Mouse (Mus musculus): ENCODE data around the gene Vmn1r175. TPM values are rescaled to one million over a fixed set of nuclear protein-coding genes. Genes with fewer than 3 reads are reported as not detected.
"Not testable (repeated sequence)": the region's sequence is repeated elsewhere in the genome, so short reads cannot be mapped to it uniquely, and the experiment has no call there.

The Vmn1r175 gene
- total RNA-seq (2014; fragmentation: Nextera tagmentation) (not detected in 2 replicates), total RNA-seq (2017) (0.27 TPM in 1 of 2 replicates, not detected in the other), polyA plus RNA-seq (2012) (not detected in 2 replicates)

DNA sequence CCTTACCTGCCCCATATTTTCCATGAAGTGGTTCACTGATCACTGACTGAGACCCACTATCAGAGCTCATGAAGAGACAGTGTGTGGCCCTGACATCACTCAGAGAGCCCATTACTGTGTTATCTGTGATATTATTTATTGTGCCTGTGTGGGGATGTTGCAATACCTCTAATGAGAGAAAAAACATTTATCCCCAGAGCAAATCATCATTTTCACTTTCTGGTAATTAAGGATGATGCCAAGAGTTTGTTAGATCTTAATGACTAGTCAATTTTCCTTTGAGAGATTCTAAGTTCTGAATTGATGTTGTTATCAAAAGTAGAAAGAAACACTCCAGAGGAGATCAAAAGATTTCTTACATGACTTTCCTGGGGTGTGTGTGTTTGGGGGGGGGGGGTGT is at the start of gene Vmn1r175:
Gene Vmn1r175, minus strand, starts transcription at position 101 of the 400 bp plus-strand sequence.
- not testable (repeated sequence) for H3K27me3 ChIP-seq (ENCODE audit: insufficient read depth, low read length); H3K4me1 ChIP-seq (ENCODE audit: insufficient read depth, low read depth, low read length); DNase-seq (ENCODE audit: low spot score); H3K4me3 ChIP-seq (ENCODE audit: low read depth, low read length); H3K9me3 ChIP-seq (replicated peaks); H3K36me3 ChIP-seq (replicated peaks); ATAC-seq (ENCODE audit: extremely low read depth, insufficient number of reproducible peaks, low FRiP score, poor library complexity, severe bottlenecking)

- not testable (repeated sequence) for H3K4me1 ChIP-seq (ENCODE audit: insufficient read depth, low read depth, low read length); DNase-seq (ENCODE audit: low spot score); H3K9me3 ChIP-seq (replicated peaks); ATAC-seq (ENCODE audit: extremely low read depth, insufficient number of reproducible peaks, low FRiP score, poor library complexity, severe bottlenecking); H3K36me3 ChIP-seq (replicated peaks); H3K27me3 ChIP-seq (ENCODE audit: insufficient read depth, low read length); H3K4me3 ChIP-seq (ENCODE audit: low read depth, low read length)
Measured at GRCm38 (mm10) chr7:23837272-23837671, 26.8 kb upstream of the Vmn1r175 start, which contains the start of gene Vmn1r176. Gene Vmn1r176, minus strand, starts transcription at chr7:23837372.

DNA sequence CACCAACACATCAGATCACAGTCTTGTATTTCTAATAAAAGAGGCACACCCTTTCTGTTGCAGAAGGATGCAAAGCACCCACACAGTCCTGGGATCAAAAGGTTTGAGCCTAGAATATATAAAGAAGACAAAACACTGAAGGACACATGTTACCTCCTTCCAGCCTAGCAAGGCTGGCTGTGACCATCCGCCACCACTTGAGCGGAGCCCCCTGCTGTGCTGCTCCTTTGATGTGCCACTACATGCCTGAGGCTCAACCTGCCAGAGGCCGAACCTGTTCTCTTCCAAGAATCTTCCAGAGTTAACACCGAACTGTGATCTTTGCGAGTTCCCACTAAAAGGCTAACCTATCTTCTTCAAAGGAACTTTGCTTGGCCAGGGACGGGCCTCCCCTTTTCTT is 25.9 kb downstream of the Vmn1r175 start:
- DNase-seq (ENCODE audit: low spot score) (no peak), ATAC-seq (ENCODE audit: extremely low read depth, insufficient number of reproducible peaks, low FRiP score, poor library complexity, severe bottlenecking) (no peak)
- Histone ChIP-seq H3K4me1 (ENCODE audit: insufficient read depth, low read depth, low read length) (no peaks in the 10 kb centered on the region), H3K36me3 (replicated peaks) (no peaks in the 10 kb centered on the region), H3K9me3 (replicated peaks) (peaks cover 10% of the 10 kb centered on the region; the same call in 1 of the 2 replicates), H3K4me3 (ENCODE audit: low read depth, low read length) (no peak overlapping the region), H3K27me3 (ENCODE audit: insufficient read depth, low read length) (no peaks in the 10 kb centered on the region)
- TF ChIP-seq TAL1 (conservative IDR thresholded peaks at IDR 0.05; ENCODE audit: low read depth, low read length): no peak
- TF ChIP-seq GATA2 (IDR thresholded peaks at IDR 0.05; ENCODE audit: borderline replicate concordance, low read depth, low read length): no peak
- no peak for TF ChIP-seq CTCF (IDR thresholded peaks at IDR 0.05; ENCODE audit: low read depth, low read length)
- TF ChIP-seq POLR2AphosphoS5 (IDR thresholded peaks at IDR 0.05; ENCODE audit: insufficient replicate concordance, low read depth, low read length): no peak
- TF ChIP-seq GATA1 (IDR thresholded peaks at IDR 0.05; ENCODE audit: borderline replicate concordance, low read length): no peak

Other genes with a start within 250 kb of the Vmn1r175 start
- not detected in 2 replicates for gene Vmn1r169, start 235.1 kb downstream of the Vmn1r175 start, total RNA-seq (2014; fragmentation: Nextera tagmentation)
- 0.11 TPM in 1 of 2 replicates, not detected in the other for gene Vmn1r169, start 235.1 kb downstream of the Vmn1r175 start, total RNA-seq (2017)
- not detected in 2 replicates for gene Vmn1r169, start 235.1 kb downstream of the Vmn1r175 start, polyA plus RNA-seq (2012)
- not detected in 2 replicates for gene Vmn1r170, start 204.5 kb downstream of the Vmn1r175 start, total RNA-seq (2014; fragmentation: Nextera tagmentation)
- gene Vmn1r170, start 204.5 kb downstream of the Vmn1r175 start, total RNA-seq (2017): not detected in 2 replicates
- not detected in 2 replicates for gene Vmn1r170, start 204.5 kb downstream of the Vmn1r175 start, polyA plus RNA-seq (2012)
- not detected in 2 replicates for gene Vmn1r171, start 179.9 kb downstream of the Vmn1r175 start, total RNA-seq (2014; fragmentation: Nextera tagmentation)
- gene Vmn1r171, start 179.9 kb downstream of the Vmn1r175 start, total RNA-seq (2017): 0.23 TPM in 1 of 2 replicates, not detected in the other
- not detected in 2 replicates for gene Vmn1r171, start 179.9 kb downstream of the Vmn1r175 start, polyA plus RNA-seq (2012)
- gene Vmn1r172, start 152.3 kb downstream of the Vmn1r175 start, total RNA-seq (2014; fragmentation: Nextera tagmentation): not detected in 2 replicates
- 0.11 TPM in 1 of 2 replicates, not detected in the other for gene Vmn1r172, start 152.3 kb downstream of the Vmn1r175 start, total RNA-seq (2017)
- not detected in 2 replicates for gene Vmn1r172, start 152.3 kb downstream of the Vmn1r175 start, polyA plus RNA-seq (2012)
- gene Vmn1r173, start 109.9 kb downstream of the Vmn1r175 start, total RNA-seq (2014; fragmentation: Nextera tagmentation): not detected in 2 replicates
- 0.05 and 0.12 TPM in 2 replicates for gene Vmn1r173, start 109.9 kb downstream of the Vmn1r175 start, total RNA-seq (2017)
- gene Vmn1r173, start 109.9 kb downstream of the Vmn1r175 start, polyA plus RNA-seq (2012): not detected in 2 replicates
- gene Vmn1r174, start 58.4 kb downstream of the Vmn1r175 start, total RNA-seq (2014; fragmentation: Nextera tagmentation): not detected in 2 replicates
- 0.06 and 0.60 TPM in 2 replicates for gene Vmn1r174, start 58.4 kb downstream of the Vmn1r175 start, total RNA-seq (2017)
- not detected in 2 replicates for gene Vmn1r174, start 58.4 kb downstream of the Vmn1r175 start, polyA plus RNA-seq (2012)
- gene Vmn1r176, start 26.7 kb upstream of the Vmn1r175 start, total RNA-seq (2014; fragmentation: Nextera tagmentation): not detected in 2 replicates
- gene Vmn1r176, start 26.7 kb upstream of the Vmn1r175 start, total RNA-seq (2017): 0.05 TPM in 1 of 2 replicates, not detected in the other
- not detected in 2 replicates for gene Vmn1r176, start 26.7 kb upstream of the Vmn1r175 start, polyA plus RNA-seq (2012)
- gene Vmn1r177, start 55.8 kb upstream of the Vmn1r175 start, total RNA-seq (2014; fragmentation: Nextera tagmentation): not detected in 2 replicates
- gene Vmn1r177, start 55.8 kb upstream of the Vmn1r175 start, total RNA-seq (2017): not detected in 2 replicates
- gene Vmn1r177, start 55.8 kb upstream of the Vmn1r175 start, polyA plus RNA-seq (2012): not detected in 2 replicates
- not detected in 2 replicates for gene Vmn1r178, start 81.4 kb upstream of the Vmn1r175 start, total RNA-seq (2014; fragmentation: Nextera tagmentation)
- 0.17 TPM in 1 of 2 replicates, not detected in the other for gene Vmn1r178, start 81.4 kb upstream of the Vmn1r175 start, total RNA-seq (2017)
- gene Vmn1r178, start 81.4 kb upstream of the Vmn1r175 start, polyA plus RNA-seq (2012): not detected in 2 replicates
- gene Vmn1r179, start 116.3 kb upstream of the Vmn1r175 start, total RNA-seq (2014; fragmentation: Nextera tagmentation): not detected in 2 replicates
- 0.06 TPM in 1 of 2 replicates, not detected in the other for gene Vmn1r179, start 116.3 kb upstream of the Vmn1r175 start, total RNA-seq (2017)
- gene Vmn1r179, start 116.3 kb upstream of the Vmn1r175 start, polyA plus RNA-seq (2012): not detected in 2 replicates
- gene Vmn1r180, start 140.0 kb upstream of the Vmn1r175 start, total RNA-seq (2014; fragmentation: Nextera tagmentation): not detected in 2 replicates
- gene Vmn1r180, start 140.0 kb upstream of the Vmn1r175 start, total RNA-seq (2017): 0.06 and 0.11 TPM in 2 replicates
- gene Vmn1r180, start 140.0 kb upstream of the Vmn1r175 start, polyA plus RNA-seq (2012): not detected in 2 replicates
- gene Vmn1r181, start 164.0 kb upstream of the Vmn1r175 start, total RNA-seq (2014; fragmentation: Nextera tagmentation): not detected in 2 replicates
- gene Vmn1r181, start 164.0 kb upstream of the Vmn1r175 start, total RNA-seq (2017): 0.05 and 0.06 TPM in 2 replicates
- gene Vmn1r181, start 164.0 kb upstream of the Vmn1r175 start, polyA plus RNA-seq (2012): not detected in 2 replicates
- gene V1rd19, start 191.0 kb upstream of the Vmn1r175 start, total RNA-seq (2014; fragmentation: Nextera tagmentation): not detected in 2 replicates
- 0.23 TPM in 1 of 2 replicates, not detected in the other for gene V1rd19, start 191.0 kb upstream of the Vmn1r175 start, total RNA-seq (2017)
- gene V1rd19, start 191.0 kb upstream of the Vmn1r175 start, polyA plus RNA-seq (2012): not detected in 2 replicates
- gene Vmn1r183, start 242.6 kb upstream of the Vmn1r175 start, total RNA-seq (2014; fragmentation: Nextera tagmentation): not detected in 2 replicates
- gene Vmn1r183, start 242.6 kb upstream of the Vmn1r175 start, total RNA-seq (2017): 0.06 and 0.11 TPM in 2 replicates
- not detected in 2 replicates for gene Vmn1r183, start 242.6 kb upstream of the Vmn1r175 start, polyA plus RNA-seq (2012)